Mouse (Mus musculus) right cerebral cortex, adult 18-20 months (tissue): ENCODE data around the gene Aup1.

ENCODE experiments used
- DNase-seq: peaks from one replicate; pipeline ENCODE4 v3.0.0; 2022; ENCODE audit warnings: mixed read lengths

The Aup1 gene

DNA sequence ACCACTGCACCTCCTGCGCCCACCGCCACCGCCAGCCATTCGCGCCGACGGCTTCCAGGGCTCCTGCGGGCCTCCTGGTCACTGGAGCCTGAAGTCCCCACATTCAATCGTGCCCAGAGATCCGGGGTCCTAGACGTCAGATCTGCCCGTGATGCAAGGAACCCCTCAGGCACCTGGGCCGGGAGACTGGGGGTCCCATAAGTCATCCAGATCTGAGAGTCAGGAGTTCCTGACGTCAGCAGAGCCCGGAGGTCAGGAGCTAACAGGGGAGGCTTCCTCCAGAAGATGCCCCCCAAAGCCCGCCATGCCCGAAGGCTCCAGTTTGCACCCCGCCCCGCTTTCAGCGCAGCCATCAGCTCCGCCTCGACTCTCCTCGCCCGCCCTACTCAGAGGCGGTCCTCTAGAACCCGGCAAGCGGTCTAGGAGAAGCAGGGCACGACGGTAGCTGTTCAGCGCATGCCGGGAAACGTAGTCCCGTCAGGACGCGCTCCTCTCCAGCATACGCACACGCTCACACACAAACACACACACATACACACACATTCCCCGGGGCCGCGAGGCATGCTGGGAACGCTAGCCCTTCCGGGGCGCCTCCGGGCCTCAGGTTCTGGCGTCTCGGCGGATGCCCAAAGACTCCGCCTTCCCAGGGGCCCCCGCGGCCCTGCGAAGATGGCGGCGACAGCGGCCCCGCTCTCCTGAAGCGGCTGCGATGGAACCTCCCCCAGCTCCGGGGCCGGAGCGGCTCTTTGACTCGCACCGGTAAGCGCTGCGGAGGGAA lies at the start of gene Aup1:
Gene Aup1, plus strand, starts transcription at position 448 of the 778 bp plus-strand sequence.
- DNase-seq = peak; percentile 99

DNA sequence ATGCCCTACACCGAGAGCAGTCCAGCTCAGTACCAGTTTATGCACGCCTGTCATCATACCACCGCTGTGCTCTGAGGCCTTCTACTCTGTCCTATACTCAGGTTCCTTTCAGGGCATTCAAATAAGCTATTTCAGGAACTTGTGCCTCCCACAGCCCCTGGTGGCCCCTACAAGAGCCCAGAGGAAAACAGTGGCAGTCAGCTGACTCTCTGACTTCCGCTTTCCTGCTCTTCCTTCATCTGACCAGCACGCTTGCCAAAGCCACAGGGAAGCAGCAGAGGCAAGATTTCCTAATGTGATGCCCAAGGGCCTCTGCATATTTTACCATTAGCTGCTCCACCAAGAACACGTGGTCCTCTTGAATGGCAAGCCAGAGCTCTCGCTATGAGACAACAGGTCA lies 49.4 kb upstream of the Aup1 start:
- no peak for DNase-seq

DNA sequence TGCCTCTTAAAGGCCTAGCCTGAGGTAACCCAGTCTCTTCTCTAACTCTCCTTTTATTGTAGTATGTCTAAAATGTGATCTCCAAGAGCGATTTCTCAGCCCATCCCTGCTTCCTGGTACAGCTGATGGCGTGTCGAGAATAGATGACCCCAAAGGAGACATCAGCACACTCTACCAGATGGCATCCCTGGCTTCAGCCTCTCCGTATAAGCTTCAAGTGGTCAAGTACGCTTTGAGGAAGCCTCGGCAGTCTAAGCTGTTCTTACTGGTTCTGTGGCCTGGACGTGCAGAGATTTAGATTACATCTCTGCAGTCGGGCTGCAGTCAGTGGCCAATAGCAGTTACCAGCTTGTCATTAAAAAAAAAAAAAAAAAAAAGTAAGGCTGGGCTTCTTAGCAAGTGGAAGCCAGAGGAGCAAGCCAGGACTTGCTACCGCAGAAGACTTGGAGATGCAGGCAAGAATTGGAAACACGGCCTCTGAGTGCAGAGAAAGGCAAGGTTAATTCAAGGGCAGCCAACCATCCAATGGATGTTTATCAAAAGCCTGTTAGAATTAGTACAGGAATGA lies 48.8 kb upstream of the Aup1 start:
- no peak for DNase-seq

DNA sequence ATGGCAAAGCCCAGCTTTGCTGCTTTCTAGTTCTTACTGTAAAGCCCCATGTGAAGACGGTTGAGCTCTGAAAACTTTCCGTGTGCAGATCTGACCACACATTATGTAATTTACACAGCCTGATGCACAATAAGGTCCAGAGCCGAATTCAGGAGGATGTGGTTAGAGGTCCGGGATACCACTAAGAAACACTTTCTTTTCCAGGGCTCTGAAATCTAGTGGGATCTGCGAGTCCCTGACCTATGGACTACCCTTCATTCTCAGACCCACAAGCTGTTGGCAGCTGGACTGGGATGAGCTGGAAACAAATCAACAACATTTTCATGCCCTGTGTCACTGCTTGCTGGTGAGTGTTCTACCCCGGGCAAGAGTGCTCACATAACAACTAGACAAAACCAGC lies 48.2 kb upstream of the Aup1 start:
- no peak for DNase-seq

DNA sequence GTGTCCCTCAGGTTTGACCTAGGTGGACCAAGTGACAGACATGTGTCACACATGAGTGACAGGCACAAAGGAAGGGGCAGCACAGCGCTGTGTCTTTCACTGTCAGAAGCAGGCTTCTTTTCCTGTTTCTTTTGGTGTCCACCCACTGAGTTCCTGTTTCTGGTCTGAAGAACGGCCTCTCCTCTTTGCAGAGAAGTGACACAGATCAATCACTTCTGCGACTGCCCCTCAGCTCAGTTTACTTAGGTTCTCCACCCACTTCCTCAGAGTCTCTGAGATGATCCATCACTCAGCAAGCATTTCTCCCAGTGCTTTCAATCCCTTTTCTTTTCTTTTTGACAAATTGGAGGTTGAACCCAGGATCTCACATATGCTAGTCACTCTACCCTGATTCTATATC lies 45.7 kb upstream of the Aup1 start:
- DNase-seq = no peak

DNA sequence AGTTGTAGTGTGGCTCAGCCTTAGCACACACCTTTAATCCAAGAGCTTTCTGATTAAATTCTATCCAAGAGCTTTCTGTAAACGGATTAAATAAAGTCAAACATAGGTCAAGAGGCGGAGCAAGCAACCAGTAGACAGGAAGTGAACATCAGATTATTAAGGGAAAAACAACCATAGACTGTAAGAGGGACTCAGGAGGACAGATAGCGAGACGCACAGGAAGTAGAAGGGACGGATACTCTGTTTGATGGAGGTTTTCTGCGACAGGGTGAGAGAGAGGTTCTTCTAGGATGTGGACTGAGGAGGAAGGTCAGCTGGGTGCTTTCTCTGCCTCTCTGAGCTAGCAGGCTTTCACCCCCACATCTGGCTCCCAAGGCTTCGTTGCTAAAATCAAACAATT lies 44.3 kb upstream of the Aup1 start:
- DNase-seq = no peak

DNA sequence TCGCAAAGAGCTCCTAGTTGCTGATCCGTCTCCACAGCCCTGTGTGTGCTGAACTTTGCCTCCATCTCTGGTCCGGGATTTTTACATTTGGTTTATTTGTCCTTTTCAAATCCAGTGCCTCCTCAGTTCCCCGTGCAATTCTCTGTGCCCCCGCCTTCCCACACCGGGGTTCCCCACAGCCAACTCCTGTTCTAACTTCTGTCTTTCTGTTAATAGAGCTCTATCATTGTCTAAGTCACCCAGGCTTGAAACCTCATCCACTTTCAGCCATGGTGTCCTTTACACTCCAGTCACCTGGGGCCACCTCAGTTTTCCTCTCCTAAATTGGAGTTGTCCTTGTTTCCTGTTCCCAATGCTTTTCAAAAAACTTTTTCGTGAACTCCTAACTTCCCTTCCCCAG lies 43.1 kb upstream of the Aup1 start:
- DNase-seq = no peak

DNA sequence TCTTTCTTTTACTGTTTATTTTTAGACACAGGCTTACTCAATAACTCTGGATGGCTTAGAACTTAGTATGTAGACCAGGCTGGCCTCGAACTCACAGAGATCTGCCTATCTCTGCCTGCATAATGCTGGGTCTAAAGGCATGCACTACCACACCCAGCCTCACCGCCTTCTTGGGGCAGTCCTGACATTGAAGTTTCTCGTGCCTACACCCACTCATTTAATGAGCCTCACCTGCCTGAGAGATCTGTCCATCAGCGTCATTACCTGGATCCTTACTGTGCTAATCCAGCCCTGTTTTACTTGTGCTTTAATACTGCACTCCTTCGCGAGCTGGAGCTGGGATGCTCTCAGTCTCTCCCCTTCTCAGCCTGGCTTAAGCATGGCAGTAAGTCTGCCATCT lies 42.6 kb upstream of the Aup1 start:
- DNase-seq = no peak

DNA sequence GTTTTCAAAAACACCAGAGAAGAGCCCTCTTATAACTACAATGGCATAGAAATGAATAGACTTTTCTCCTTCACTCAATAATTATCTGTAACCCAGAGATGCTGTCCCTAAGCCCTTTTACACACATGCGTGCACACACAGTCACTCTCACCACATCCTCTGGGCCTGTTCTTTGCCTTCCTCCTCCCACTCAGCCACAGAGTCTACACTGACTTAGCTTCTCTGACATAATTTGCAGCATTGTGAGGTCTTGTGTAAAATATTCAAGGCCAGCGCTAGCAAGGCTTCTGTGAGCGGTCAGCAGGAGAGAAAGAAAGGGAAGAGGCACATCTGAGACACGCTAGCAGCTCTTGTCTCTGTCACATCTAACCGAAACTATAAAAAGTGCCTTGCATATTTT lies 40.9 kb upstream of the Aup1 start:
- no peak for DNase-seq

DNA sequence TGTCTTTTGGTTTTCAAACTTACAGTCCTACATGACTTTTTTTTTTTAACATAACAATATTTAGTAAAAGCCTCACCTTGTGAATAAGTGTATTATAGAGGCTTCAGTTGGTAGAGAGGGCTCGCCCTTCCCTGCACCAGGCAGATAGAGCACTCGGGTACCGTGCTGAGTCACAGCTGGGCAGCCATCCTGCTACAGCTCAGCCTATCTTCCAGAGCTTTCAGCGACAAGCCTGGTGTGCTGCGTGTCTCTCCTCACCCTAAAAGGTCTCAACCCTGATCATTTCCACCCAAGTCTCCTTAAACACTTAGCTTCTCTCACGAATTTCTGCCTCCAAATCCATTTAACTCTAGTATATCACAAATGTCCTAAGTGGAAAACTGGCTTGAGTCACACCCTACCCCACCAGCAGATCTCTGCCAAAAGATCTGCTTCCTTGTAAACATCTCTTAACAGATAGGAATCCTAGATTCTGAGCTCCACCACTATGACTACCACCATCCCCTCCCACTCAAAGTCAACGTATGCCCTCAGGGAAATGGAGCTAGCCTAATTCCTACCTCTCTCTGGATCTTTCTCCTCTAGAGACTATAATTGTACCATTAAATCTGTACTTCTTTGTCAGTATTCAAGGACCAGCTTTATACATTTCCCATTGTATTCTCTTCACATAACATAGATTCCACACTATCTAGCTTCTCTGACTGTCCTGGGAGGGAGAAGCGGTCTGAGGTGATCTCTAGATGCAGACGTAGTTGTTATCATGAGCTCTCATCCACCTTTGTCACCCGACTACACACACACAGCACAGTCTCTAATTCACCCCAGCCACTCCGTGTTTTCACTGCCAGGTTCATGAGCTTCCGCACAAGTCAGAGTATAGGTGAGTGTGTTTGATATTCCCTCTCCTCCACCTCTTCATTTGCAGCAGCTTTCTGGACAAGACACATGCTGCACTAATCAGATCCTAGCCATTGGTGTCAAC lies 39.5 kb upstream of the Aup1 start:
- no peak for DNase-seq

DNA sequence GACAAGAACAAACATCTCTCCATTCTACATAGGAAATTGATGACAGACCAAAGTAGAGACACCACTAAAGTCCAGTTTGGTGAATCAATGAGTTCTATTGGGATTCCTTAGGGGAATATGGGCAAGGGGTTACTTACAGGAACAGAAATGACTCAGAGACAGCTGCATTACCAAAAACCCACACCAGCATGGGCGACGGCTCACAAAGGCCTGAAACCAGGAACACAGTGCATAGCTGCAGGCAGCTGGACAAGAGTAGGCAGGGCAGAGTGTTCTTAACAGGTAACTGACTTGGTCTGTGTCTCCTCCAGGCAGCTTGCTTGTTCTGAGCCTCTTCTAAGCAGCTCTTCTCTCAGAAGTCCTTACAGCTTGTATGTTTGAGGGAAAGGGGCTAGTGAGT lies 38.6 kb upstream of the Aup1 start:
- no peak for DNase-seq

DNA sequence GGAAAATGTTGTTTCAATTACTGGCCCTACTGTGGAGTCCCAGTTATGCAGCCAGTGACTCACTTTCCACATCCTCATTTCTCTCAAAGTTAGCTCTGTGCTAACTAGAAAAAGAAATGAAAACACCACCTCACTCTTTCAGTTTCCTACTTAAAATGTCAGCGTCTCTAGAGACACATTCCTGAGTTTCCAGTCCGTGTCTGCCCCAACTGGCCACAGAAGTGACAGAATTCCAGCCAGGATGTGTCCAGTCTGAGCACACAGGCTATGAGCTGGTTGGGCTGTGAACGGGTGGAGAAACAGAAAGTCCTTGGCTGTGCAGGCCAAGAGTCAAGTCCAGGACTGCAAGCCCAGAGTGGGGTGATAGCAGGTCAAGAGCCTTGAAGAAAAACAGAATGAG lies 37.1 kb upstream of the Aup1 start:
- no peak for DNase-seq

DNA sequence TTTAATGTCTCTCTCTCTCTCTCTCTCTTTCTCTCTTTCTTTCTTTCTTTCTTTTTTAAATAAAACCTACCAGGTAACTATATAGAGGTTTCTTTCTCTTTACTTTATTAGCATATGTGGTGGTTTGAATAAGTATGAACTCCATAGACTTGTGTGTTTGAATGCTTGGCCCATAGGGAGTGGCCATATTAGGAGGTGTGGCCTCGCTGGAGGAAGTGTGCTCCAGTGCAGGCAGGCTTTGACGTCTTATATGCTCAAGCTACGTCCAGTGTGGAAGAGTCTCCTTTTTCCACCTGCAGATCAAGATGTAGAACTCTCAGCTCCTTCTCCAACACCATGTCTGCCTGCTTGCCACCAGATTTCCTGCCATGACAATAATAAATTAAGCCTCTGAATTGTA lies 35.3 kb upstream of the Aup1 start:
- no peak for DNase-seq

DNA sequence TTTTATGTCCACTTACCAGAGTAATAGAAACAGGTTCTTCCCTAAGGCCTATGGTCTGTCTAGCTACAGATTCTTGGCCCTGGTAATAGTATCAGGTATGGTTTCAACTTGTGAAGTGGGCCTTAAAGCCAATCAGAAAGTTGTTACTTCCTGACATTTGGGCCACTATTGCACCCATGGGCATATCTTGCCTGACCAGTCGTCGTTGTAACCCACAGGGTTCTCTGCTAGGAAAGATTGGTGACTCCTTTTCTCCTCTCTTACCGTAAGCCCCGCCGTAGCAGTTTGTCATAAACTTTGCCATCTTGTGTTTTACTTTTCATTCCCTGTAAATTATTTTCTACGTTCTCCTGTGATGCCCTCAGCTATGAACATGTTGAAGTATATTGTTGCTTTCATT lies 34.2 kb upstream of the Aup1 start:
- DNase-seq = no peak

DNA sequence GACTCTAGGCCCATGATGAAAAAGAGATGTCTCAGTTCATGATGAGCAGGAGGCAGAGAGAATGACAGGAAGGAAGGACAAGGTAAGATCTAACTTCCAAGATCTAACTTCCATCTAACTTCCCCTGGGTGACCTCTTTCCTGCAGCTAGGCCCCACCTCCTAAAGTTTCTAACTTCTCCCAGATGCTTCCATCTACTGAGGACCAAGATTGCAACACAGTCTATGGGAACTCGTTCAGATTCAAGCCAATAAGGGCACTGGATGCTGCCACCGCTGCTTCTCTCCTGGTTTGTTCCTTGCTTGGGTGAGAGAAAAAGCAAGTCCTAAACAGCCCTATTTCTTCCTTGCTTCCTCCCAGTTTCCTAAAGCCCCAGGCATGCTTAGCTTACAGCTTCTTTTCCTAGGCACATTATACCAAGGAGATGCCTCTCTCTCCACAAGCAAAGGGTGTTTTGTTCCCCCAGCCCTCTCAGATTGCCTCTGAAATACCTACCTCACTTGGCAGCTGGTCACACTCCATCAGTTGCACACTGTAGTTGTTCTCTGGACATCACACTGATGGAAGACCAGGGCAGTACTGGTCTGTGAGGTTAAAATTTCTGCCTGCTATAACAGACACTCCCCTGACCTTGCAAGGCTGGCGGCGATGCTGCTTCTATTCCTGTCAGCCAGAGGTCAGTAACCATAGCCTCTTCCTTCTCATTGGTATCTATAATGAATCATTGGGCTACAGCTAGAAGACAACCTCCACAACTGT lies 33.3 kb upstream of the Aup1 start:
- no peak for DNase-seq

DNA sequence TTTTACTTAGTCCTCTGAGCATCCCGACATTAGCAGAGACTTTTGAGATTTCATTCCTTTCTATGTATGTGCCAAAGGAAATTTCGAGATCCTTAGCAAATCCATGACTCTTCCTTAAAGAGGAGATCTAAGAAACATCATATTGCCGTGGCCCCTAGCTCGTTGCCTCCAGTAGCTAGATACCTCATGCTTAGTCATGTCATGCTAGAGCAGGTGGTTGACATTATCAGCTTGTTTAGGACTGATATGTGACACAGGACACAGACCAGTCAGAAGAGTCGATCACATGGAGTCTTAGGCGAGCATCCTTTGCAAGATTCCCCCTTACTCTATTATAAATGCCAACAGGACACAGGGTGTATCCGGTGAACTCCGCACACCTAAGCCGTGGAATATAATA lies 31.3 kb upstream of the Aup1 start:
- no peak for DNase-seq

DNA sequence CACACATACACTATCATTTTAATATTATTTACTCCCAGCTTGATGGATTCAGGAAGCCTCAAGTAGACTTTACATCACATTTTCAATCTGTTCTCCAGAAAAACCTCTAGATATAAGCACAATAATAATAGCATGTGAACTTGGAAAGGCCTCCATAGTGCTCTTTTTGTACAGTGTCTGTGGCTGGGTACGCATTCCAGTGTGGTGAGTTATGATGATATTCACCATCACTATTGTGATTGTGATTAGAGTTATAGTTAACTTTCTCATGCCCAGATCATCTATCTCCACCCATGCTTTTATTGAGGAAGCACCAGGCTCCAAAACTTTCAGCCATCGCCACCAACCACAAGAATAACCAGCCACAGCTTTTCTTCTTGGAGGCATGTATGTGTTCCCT lies 30.5 kb upstream of the Aup1 start:
- no peak for DNase-seq

DNA sequence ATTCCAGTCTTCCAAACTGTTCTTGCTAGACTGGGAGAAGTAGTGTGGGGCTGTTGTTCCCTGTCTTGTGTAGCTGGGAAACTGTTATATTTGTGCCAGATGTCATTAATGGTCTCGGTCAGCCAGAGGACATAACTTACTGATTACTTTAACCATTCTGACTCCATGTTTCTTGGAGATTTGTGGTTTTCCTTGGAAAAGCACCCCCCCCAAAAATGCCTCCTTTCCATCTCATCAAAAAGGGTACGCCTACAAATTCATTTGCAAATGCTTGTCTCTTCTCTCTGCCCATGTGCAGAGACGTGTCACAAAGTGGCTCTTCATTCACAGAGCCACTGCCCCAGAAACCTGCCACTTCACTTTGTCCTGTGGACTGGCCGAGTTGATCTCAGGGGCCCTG lies 29.9 kb upstream of the Aup1 start:
- DNase-seq = no peak

DNA sequence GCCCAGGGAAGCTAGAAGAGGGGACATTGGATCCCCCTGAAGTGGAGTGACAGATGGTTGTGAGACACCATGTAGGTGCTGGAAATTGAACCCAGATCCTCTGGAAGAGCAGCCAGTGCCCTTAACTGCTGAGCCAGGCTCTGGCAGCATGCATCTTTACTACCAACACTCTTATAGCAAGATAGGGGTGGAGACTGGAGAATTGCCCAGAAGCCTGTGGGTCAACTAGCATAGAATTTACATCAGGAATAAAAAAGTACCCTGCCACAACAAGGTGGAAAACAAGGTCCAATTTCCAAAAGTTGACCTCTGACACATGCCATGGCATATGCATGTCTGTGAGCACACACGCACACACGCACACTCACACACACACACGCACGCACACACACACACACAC lies 29.1 kb upstream of the Aup1 start:
- no peak for DNase-seq

DNA sequence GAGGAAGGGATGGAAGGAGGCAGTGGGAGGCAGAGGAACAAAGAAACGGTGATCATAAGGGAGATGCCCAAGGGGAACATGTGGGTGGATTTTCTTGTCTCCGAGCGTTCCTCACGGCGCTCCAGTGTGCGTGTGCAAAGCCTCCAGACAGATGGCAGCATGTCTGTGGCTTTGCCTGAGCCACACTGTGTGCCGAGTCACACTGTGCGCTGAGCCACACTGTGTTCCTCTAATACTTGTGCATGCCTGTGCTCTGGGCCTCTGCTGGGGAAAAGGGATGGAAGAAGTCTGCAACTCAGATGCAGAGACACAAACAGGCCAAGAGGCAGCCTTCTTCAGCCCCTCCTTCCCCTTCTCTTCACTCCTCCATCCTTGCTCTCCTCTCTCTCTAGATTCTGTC lies 27.0 kb upstream of the Aup1 start:
- DNase-seq = no peak

DNA sequence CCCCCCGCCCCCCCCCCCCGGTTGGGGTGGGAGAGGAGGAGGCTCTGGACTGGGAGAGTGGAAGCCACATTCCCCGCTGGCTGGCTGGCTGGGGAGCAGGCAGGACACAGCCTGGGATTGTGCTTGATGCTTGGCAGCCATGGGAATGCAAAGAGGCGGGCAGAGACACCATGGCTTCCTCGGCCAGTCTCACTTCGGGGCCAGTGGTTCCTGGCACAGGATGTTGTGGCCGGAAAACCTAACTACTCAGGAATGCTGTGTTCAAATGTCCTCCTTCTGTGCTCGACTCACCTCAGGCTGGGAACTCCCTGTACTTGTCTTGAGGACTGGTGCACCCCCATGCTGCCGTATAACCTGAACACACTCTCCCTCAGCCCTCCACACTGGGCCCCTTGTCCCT lies 26.6 kb upstream of the Aup1 start:
- DNase-seq = no peak

DNA sequence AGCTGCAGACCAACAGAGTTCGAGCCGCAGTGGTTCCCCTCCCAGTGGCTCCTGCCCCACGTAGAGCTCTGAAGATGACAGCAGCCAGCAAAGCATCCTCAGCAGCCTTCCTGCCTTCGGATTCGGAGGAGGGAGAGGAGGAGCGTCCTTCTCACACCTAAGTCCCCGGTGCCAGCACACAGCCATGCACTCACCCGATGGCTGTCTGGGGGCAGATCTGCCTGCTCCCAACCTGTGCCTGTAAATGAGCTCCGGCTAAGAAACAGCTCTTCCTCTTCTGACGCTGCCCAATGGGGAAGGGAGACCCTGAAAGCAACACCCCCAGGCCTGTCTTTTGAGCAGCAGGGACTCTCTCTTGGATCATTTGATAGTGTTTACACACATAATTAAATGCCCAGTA lies 24.5 kb upstream of the Aup1 start:
- DNase-seq = no peak

DNA sequence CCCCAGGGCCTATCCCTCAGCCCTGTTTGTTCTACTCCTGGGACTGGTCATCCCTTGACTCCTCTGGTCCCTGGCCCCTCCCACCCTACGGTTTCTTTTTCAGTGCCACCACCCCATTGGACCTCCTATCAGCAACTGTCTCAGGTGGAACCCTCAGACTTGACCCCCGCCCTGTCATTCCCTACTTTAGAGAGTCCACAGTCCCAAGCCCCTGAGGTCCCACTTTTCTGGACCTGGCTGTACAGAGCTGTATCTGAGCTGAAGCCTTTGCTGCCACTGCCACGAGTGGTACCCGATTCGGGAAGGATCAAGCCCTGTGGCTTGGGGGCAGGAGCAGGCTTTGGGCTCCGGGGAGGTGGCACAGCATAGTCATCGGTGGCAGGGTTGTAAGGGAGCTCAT lies 23.2 kb upstream of the Aup1 start:
- DNase-seq = no peak
